Mouse (Mus musculus) right cerebral cortex, postnatal 25 days (tissue): ENCODE results near the gene A630095N17Rik.

Source experiments
- DNase-seq: peaks from one replicate; pipeline ENCODE4 v3.0.0; 2022

Gene A630095N17Rik

GRCm38 (mm10) chr1:75212542-75212941 lies 19.4 kb downstream of the A630095N17Rik start:
- no peak for DNase-seq

DNA sequence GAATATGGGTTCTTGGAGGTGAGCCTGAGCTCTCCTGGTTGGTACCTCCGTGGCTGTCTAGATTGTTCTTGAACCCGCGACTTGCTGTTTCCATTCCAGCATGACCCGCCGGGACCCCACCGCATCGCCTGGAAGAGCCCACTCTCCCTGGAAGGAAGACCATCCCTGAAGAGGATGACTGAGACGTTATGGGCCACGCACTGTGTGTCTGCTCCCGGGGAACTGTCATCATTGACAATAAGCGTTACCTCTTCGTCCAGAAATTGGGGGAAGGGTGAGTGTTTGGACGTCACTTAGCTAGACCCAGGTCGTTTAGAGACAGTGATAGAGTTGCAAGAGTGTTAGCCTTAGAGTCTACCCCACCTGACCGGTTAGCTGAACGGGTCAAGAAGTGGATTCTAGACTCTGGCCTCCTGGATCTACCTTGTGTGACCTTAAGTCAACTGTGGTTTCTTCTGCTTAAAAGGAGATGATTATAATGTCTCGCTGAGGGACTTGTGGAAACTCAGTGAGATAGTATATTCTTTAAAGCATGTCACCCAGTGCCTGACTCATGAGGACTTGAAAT lies 20.7 kb downstream of the A630095N17Rik start:
- no peak for DNase-seq

GRCm38 (mm10) chr1:75210136-75211087 lies 21.5 kb downstream of the A630095N17Rik start, which contains the start of the genes Glb1l and Stk16:
TSS of gene Glb1l (minus strand) at chr1:75210813.
TSS of gene Stk16 (plus strand) at chr1:75210838.
- peak; percentile 96 for DNase-seq

- no peak for DNase-seq
Measured at GRCm38 (mm10) chr1:75208967-75209678, 22.8 kb downstream of the A630095N17Rik start.

GRCm38 (mm10) chr1:75201236-75201635 lies 30.7 kb downstream of the A630095N17Rik start:
- DNase-seq = no peak

DNA sequence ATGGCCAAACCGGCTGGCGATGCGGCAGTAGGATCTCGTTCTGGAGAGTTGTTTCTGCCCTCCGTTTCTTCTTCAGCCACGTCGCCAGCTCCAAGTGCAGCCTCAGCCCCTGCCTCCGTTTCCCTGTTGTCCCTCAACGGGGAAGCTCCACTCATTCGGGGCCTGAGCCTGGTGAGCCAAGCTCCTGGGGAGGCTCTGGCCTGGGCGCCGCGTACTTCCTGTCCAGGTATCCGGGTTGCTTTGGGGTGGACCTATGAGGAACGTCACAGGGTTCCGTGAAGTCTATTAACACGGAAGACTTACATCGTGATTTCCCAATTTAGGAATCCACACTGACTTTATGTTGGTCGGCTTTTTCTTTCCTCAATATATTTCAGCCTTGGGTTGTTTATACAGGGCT lies 39.5 kb downstream of the A630095N17Rik start:
- no peak for DNase-seq

- DNase-seq = peak; percentile 95
Measured at GRCm38 (mm10) chr1:75191622-75192402, 40.1 kb downstream of the A630095N17Rik start, which contains the start of the genes Ankzf1 and Atg9a. TSS of gene Ankzf1 (plus strand) at chr1:75192151. TSS of gene Atg9a (minus strand) at chr1:75192196.

GRCm38 (mm10) chr1:75191258-75191621 lies 40.7 kb downstream of the A630095N17Rik start:
- DNase-seq = no peak

- no peak for DNase-seq
Measured at GRCm38 (mm10) chr1:75190577-75190976, 41.3 kb downstream of the A630095N17Rik start.

DNA sequence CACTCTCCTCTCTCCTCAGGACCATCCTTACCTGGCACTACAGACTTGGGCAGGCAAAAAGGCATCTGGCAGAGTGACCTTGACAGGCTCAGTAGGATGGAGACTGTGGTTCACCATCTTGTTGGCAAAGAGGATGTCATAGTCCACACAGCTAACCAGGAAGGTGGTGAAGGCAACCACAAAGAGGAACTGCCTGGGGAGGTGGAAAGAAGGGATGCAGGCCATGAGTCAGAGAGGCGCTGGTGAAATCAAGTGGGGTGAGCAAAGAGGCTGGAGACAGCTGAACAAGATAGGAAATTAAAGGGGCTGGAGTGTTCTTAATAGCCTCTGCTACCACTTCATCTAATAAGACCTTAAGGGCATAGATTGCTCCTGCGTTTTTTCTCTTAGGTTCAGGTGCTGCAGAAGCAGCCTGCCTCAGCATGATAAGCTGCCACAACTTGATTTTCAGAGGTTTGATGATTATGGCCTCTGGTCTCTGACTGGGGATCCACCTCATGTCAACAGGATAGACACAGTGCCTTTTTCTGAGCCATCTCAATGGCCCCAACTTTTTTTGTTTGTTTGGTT lies 43.9 kb downstream of the A630095N17Rik start:
- no peak for DNase-seq

DNA sequence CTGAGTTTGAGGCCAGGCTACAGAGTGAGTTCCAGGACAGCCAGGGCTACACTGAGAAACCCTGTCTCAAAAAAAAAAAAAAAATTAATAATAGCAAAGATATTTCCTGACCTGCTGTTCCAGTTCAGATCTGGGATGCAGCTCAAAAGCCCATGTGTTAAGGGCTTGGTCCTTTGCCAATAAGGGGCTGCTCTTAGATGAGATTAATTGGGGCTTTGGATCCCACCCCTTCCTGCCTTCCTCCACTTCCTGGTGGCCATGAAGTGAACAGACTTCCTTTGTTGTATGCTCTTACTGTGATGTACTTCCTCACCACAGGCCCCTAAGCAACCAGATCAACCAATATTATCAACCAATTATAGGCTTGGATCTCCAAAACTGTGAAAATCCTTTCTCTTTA lies 44.8 kb downstream of the A630095N17Rik start:
- no peak for DNase-seq

DNA sequence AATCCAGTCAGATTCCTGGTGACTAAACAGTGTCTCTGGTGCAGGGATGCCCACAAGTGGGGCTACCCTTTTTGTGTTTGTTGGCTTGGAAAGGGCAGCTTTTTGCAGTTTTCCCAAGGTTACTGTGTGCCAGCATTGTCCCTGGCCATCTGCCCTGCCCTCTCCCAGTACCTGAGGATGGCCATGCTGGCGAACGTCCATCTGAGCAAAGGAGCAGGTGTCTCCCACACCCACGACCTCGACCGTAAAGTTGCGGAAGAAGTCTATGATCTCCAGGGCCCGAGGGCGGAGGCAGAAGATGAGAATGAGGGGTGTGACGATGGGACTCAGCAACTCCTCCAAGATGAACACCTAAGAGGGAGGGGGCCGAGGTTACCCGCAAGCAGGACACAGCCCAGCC lies 46.4 kb downstream of the A630095N17Rik start:
- no peak for DNase-seq

DNA sequence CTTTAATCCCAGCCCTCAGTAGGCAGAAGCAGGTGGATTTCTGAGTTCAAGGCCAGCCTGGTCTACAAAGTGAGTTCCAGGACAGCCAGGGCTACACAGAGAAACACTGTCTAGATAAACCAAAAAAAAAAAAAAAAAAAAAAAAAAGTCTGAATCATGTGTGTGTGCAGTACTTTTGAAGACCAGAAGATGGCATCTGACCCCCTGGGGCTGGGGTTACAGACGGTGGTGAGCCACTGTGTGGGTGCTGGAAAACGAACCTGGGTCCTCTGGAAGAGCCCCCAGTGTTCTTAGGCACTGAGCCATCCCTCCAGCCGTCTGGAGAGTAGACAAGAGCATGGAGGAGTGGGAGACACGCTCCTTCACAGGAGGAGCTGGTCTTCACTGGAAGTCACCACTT lies 49.7 kb downstream of the A630095N17Rik start:
- no peak for DNase-seq

DNA sequence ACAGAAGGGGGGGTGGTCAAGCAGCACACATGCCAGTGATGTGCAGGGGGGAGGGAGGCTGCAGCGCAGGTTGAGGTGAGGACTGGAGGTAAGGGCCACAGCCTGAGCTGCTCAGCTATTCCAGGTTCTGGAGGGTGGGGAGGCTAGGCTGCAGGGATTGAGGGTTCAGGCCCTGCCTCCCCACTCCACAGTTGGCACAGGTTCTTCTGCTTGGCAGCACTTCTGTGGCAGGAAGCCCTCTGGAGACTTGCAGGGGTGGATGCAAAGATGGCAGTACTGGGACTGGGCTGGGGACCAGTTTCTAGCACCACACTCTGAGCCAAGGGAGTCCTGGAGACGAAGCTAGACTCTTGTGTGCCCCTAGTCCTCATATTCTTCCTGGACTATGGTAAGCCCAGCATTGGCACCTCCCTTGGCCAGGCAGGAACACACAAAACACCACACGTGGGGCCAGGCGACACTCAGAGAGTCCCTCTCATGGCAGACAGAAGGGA lies 50.5 kb downstream of the A630095N17Rik start:
- DNase-seq = no peak

- no peak for DNase-seq
Measured at GRCm38 (mm10) chr1:75180741-75181140, 51.2 kb downstream of the A630095N17Rik start.

DNA sequence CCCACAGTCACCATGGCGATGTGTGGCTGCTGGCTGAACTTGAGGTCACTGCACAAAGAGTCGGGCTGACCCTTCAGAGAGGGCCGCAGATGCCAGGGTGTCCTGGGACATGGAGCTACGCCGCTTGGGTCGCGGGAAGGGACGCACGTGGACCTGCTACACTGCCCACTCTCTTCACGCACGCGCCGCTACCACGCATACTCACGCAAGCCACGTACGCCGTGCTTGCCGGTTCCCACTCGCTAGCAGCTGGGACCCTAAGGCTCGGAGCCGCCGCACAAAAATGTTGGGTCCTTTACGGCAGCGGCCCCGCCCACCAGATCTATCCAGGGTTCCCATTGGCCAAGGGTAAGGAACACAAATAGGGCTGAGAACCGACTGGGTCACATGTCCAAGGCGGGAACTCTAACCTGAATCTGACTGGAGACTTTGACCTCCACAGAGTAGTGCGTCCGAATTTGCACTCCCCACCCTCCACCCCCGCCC lies 51.8 kb downstream of the A630095N17Rik start, which contains the start of gene Abcb6:
TSS of gene Abcb6 (minus strand) at position 288 of the 486 bp plus-strand sequence.
- DNase-seq = peak; percentile 91

DNA sequence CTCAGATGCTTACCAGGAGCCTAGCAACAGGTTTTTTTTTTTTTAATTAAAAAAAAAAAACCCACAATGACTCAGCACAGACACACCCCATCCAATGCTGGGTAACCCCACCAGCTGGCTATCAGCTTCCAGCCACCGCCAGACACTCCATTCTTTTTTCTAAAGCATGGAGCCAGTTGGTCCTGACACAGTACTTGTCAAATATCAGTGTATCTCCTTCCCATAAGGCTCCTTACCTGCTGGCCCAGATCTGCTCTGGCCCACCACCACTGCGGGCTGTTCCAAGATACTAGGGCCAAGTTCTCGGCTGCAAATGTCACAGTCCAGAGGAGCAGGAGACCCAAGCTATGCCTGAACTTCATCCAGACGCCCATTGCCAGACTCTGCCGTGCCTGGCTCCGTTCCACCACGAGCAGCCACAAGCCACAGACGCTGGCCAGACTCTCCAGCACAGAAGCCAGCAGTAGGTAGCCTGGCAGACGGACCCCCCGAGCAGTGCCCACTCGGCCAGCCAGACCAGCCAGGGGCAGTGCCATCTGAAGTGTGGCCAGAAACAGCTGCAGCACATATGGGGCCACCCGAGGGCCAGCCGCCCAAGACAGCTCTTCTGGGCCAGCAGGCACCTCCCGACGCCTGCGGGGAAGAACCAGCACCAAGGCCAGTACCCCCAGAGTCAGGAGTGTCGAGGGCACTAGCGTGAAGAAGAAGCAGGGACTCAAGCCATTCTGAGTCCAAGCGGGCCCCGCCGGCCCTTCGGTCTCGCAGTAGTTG lies 52.4 kb downstream of the A630095N17Rik start:
- peak; percentile 37 for DNase-seq
